ENCODE assay signal across 8 mouse cellular contexts in the genomic region with DNA sequence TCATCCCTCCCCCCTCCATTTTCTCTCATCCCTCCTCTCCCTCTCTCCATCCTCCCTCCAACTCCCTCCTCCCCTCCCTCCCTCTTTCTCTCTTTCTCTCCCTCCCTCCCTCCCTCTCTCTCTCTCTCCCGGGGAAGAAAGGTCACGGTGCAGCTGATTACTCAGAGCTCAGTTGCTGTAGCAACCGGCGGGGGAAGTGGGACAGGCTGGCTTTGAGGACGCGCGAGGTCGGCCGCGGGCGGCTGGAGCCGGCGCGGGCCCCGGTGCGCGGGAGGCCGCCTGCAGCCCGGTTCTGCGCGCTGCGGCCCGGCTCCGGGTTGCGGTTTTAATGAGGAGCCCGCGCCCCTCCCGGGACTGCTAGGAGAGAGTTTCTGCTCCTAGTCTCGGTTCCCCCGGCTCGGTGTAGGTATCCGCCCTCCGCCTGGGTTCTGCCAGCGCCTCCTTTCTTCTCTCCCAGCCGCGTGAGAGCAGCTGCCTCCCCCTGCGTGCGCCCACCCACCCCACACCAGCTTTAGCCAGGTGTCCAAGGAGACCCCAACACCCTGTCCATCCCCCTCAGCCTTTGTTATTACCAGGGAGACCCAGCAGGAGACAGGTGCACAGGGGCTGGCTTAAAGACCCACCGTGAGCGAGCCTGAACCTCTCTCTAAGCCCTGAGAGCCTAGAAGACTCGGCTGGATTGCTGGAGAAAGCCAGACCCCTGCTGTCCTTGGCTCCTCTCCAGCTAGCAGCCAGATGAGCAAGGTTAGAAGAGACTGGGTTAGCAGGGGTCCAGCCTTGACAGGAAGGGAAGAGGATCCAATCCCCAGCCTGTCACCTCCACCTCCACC.
DNase-seq lines count a peak whose midpoint lies in the region; ATAC-seq lines count a peak whose summit lies in the region.

No protein-coding gene starts in this region.

- H3K4me3 ChIP-seq in intestine, embryonic 15.5 days (replicated peaks) = peak overlapping the region; percentile 42
- H3K4me3 ChIP-seq in limb, embryonic 11.5 days (ENCODE audit: low read depth, low read length) = peak overlapping the region; percentile 33
- H3K4me3 ChIP-seq in midbrain, embryonic 13.5 days (replicated peaks) = peak overlapping the region; percentile 31

- intact Hi-C loops in gastrocnemius, postnatal 36 days (cut with DNase I) = no loop called here

- H3K36me3 ChIP-seq in intestine, embryonic 15.5 days = no peaks in the 10 kb centered on the region
- H3K36me3 ChIP-seq in limb, embryonic 11.5 days (ENCODE audit: control insufficient read depth, insufficient read depth, low read length) = no peaks in the 10 kb centered on the region
- H3K36me3 ChIP-seq in midbrain, embryonic 13.5 days = no peaks in the 10 kb centered on the region

- peak; percentile 72 for ATAC-seq in activated CD4-positive, CD25-positive, alpha-beta regulatory T cell, adult 4 months
- peak; percentile 89 for ATAC-seq in intestine, embryonic 15.5 days
- ATAC-seq in limb, embryonic 11.5 days (ENCODE audit: insufficient number of reproducible peaks, low FRiP score, low TSS enrichment, low read depth) = peak; percentile 77
- peak; percentile 88 for ATAC-seq in midbrain, embryonic 13.5 days

- peak; percentile 61 to 79 for DNase-seq in cerebellum, postnatal 4 days (ENCODE audit: low spot score in 2 of 2)
- DNase-seq in gastrocnemius, postnatal 36 days = peak; percentile 72 to 77
- DNase-seq in limb, embryonic 11.5 days (ENCODE audit: low spot score) = peak; percentile 87
- DNase-seq in skeletal muscle tissue, adult 2 months (ENCODE audit: low read depth, low spot score) = peak; percentile 88
- no peak for DNase-seq in c-Kit-positive CD71-positive TER-119-positive erythroid progenitor cells, embryonic 14.5 days (ENCODE audit: low spot score)

- peak overlapping the region; percentile 59 for H3K9ac ChIP-seq in intestine, embryonic 15.5 days
- peak overlapping the region; percentile 82 for H3K9ac ChIP-seq in limb, embryonic 11.5 days (ENCODE audit: low read length)
- H3K9ac ChIP-seq in midbrain, embryonic 13.5 days (replicated peaks) = peak overlapping the region; percentile 68

- H3K4me1 ChIP-seq in intestine, embryonic 15.5 days (replicated peaks) = peaks cover 51% of the 10 kb centered on the region
- peaks cover 34% of the 10 kb centered on the region for H3K4me1 ChIP-seq in limb, embryonic 11.5 days (ENCODE audit: control insufficient read depth, insufficient read depth, low read length)
- H3K4me1 ChIP-seq in midbrain, embryonic 13.5 days (replicated peaks) = peaks cover 72% of the 10 kb centered on the region

- peak overlapping the region; percentile 81 for H3K4me2 ChIP-seq in intestine, embryonic 15.5 days (replicated peaks)
- peak overlapping the region; percentile 72 for H3K4me2 ChIP-seq in limb, embryonic 11.5 days (ENCODE audit: low read depth, severe bottlenecking)
- H3K4me2 ChIP-seq in midbrain, embryonic 13.5 days (replicated peaks) = peak overlapping the region; percentile 56

- no peaks in the 10 kb centered on the region for H3K9me3 ChIP-seq in intestine, embryonic 15.5 days
- H3K9me3 ChIP-seq in limb, embryonic 11.5 days (ENCODE audit: control insufficient read depth, low read length) = no peaks in the 10 kb centered on the region
- no peaks in the 10 kb centered on the region for H3K9me3 ChIP-seq in midbrain, embryonic 13.5 days

- WGBS in intestine, embryonic 15.5 days = under 1% methylated on average over 41 of the region's 41 CpGs
- under 1% methylated on average over 40 of the region's 41 CpGs for WGBS in limb, embryonic 11.5 days
- WGBS in midbrain, embryonic 13.5 days = 0% methylated on average over 39 of the region's 41 CpGs

- H3K27ac ChIP-seq in intestine, embryonic 15.5 days = peak overlapping the region; percentile 97
- H3K27ac ChIP-seq in limb, embryonic 11.5 days (replicated peaks; ENCODE audit: low read depth, low read length) = peak overlapping the region; percentile 100
- H3K27ac ChIP-seq in midbrain, embryonic 13.5 days = peak overlapping the region; percentile 100

- H3K27me3 ChIP-seq in intestine, embryonic 15.5 days (replicated peaks) = no peaks in the 10 kb centered on the region
- H3K27me3 ChIP-seq in limb, embryonic 11.5 days (ENCODE audit: control insufficient read depth, insufficient read depth, low read length) = no peaks in the 10 kb centered on the region
- no peaks in the 10 kb centered on the region for H3K27me3 ChIP-seq in midbrain, embryonic 13.5 days
